Mouse (Mus musculus): ENCODE results near the gene Pak1ip1. TPM values are rescaled to one million over a fixed set of nuclear protein-coding genes. Genes with fewer than 3 reads are reported as not detected.

Pak1ip1 gene
- total RNA-seq, 2 experiments from 2014 or later, result 66.7 to 108 TPM

Other genes with a start within 250 kb of the Pak1ip1 start
- gene Gcnt2, start 141.3 kb upstream of the Pak1ip1 start, total RNA-seq (2015), result 16.6 and 28.2 TPM in 2 replicates
- gene Gcnt2, start 141.3 kb upstream of the Pak1ip1 start, total RNA-seq (2017), result 7.0 and 15.4 TPM in 2 replicates
- 206 and 216 TPM in 2 replicates for gene Tmem14c, start 15.3 kb downstream of the Pak1ip1 start, total RNA-seq (2015)
- gene Tmem14c, start 15.3 kb downstream of the Pak1ip1 start, total RNA-seq (2017), result 109 and 136 TPM in 2 replicates
- 0.10 and 0.27 TPM in 2 replicates for gene Mak, start 78.7 kb downstream of the Pak1ip1 start, total RNA-seq (2015)
- gene Mak, start 78.7 kb downstream of the Pak1ip1 start, total RNA-seq (2017), result not detected in 2 replicates
- gene Gcm2, start 110.0 kb downstream of the Pak1ip1 start, total RNA-seq (2015), result not detected in 2 replicates
- gene Gcm2, start 110.0 kb downstream of the Pak1ip1 start, total RNA-seq (2017), result not detected in 2 replicates
- gene Sycp2l, start 113.3 kb downstream of the Pak1ip1 start, total RNA-seq (2015), result not detected in 2 replicates
- gene Sycp2l, start 113.3 kb downstream of the Pak1ip1 start, total RNA-seq (2017), result not detected in 2 replicates
- 0.07 TPM in 1 of 2 replicates, not detected in the other for gene Elovl2, start 219.4 kb downstream of the Pak1ip1 start, total RNA-seq (2015)
- 0.14 TPM in 1 of 2 replicates, not detected in the other for gene Elovl2, start 219.4 kb downstream of the Pak1ip1 start, total RNA-seq (2017)
- gene Smim13, start 248.8 kb downstream of the Pak1ip1 start, total RNA-seq (2015), result 16.0 and 18.7 TPM in 2 replicates
- gene Smim13, start 248.8 kb downstream of the Pak1ip1 start, total RNA-seq (2017), result 11.9 and 12.8 TPM in 2 replicates